In the genomic region with DNA sequence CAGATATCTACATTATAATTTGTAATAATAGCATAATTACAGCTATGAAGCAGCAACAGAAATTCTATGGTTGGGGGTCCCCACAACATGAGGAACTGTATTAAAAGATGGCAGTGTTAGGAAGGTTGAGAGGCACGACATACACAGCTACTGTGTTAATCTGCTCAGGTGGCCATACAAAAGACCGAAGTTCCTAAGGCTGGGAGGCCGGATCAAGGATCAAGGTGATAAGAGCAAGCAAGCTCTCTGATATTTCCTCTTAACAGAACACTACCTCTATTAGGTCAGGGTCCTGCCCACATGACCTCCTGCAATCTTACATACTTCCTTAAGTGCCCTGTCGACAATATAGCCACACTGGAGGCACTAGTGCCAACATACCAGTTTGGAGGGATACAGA, we compare ENCODE assay signal across 32 mouse cellular contexts.
"Had no signal": no experiment of that assay in that cellular context is flagged by ENCODE, and none has a peak within 500 bp of the region (broad histone marks: within the 10 kb centered on the region; RNA-seq: fewer than 3 reads in every experiment).

No protein-coding gene starts in this region.

- H3K4me1 ChIP-seq: heart, embryonic 10.5 days; heart, embryonic 12.5 days; heart, embryonic 15.5 days; hindbrain, embryonic 10.5 days; hindbrain, embryonic 12.5 days; hindbrain, embryonic 13.5 days; hindbrain, embryonic 15.5 days; kidney, embryonic 15.5 days had no signal

- H3K4me3 ChIP-seq: heart, embryonic 10.5 days; heart, embryonic 12.5 days; heart, embryonic 13.5 days; heart, embryonic 15.5 days; hindbrain, embryonic 10.5 days; hindbrain, embryonic 12.5 days; hindbrain, embryonic 13.5 days; hindbrain, embryonic 15.5 days; kidney, embryonic 15.5 days; layer of hippocampus, adult 2 months; left cerebral cortex, adult 2 months had no signal

- H3K9ac ChIP-seq: heart, embryonic 12.5 days; heart, embryonic 13.5 days; heart, embryonic 15.5 days; hindbrain, embryonic 12.5 days; hindbrain, embryonic 13.5 days; hindbrain, embryonic 14.5 days; hindbrain, embryonic 15.5 days; kidney, embryonic 15.5 days had no signal

- H3K36me3 ChIP-seq: heart, embryonic 10.5 days; heart, embryonic 12.5 days; heart, embryonic 13.5 days; heart, embryonic 15.5 days; hindbrain, embryonic 10.5 days; hindbrain, embryonic 12.5 days; hindbrain, embryonic 13.5 days; hindbrain, embryonic 15.5 days; kidney, embryonic 15.5 days had no signal

- H3K4me2 ChIP-seq: heart, embryonic 11.5 days; heart, embryonic 12.5 days; heart, embryonic 13.5 days; heart, embryonic 15.5 days; hindbrain, embryonic 12.5 days; hindbrain, embryonic 13.5 days; hindbrain, embryonic 14.5 days; hindbrain, embryonic 15.5 days; kidney, embryonic 15.5 days had no signal

- H3K9me3 ChIP-seq: heart, embryonic 10.5 days; heart, embryonic 12.5 days; heart, embryonic 13.5 days; heart, embryonic 15.5 days; hindbrain, embryonic 10.5 days; hindbrain, embryonic 12.5 days; hindbrain, embryonic 13.5 days; hindbrain, embryonic 15.5 days; kidney, embryonic 15.5 days had no signal

- ATAC-seq: hindbrain, embryonic 16.5 days; inflammation-experienced regulatory T-cells, adult 6 months had no signal

- H3K27me3 ChIP-seq: heart, embryonic 12.5 days; heart, embryonic 13.5 days; heart, embryonic 15.5 days; hindbrain, embryonic 12.5 days; hindbrain, embryonic 13.5 days; hindbrain, embryonic 15.5 days; kidney, embryonic 15.5 days had no signal

- DNase-seq: heart, postnatal 10 days; heart, postnatal 14 days; heart, postnatal 36 days; heart, postnatal 4 days; kidney, adult 11 months; kidney, adult 18-20 months; kidney, adult 2 months; kidney, adult 8-10 months; kidney, adult 9 months; kidney, postnatal 10 days; kidney, postnatal 14 days; kidney, postnatal 25 days; kidney, postnatal 36 days; kidney, postnatal 4 days; layer of hippocampus, adult 9-11 months; layer of hippocampus, postnatal 36 days had no signal

- H3K27ac ChIP-seq: heart, embryonic 10.5 days; heart, embryonic 13.5 days; heart, embryonic 15.5 days; hindbrain, embryonic 10.5 days; hindbrain, embryonic 12.5 days; hindbrain, embryonic 13.5 days; hindbrain, embryonic 14.5 days; hindbrain, embryonic 15.5 days; kidney, embryonic 15.5 days; kidney, postnatal 0 days; layer of hippocampus, adult 2 months; left cerebral cortex, adult 2 months had no signal
